Mouse (Mus musculus): ENCODE data around the gene Vps13d. TPM values are rescaled to one million over a fixed set of nuclear protein-coding genes. Genes with fewer than 3 reads are reported as not detected.

Gene Vps13d
- total RNA-seq, 4 experiments from 2014 or later = 76.7 to 88.3 (median 79.4) TPM

DNA sequence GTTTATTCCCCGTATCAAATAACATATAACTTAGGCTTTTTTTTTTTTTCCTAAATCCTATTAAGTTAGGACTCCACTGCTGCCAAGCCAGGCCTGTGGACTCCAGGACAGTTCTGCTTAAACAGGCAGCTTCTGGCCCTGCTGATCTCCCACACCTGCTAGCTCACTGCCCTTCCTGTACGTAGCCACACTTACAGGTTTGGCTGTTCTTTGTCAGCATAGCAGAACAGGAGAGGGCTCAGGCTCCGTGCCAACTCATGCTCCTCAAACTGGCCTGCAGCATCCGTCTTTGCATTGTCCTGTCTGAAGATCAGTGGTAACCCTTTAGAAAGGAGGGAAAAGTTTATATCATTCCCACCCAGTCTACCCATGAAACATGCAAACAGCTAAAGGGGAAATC is 108.3 kb downstream of the Vps13d start:
- no peak for DNase-seq (ENCODE audit: low spot score)

DNA sequence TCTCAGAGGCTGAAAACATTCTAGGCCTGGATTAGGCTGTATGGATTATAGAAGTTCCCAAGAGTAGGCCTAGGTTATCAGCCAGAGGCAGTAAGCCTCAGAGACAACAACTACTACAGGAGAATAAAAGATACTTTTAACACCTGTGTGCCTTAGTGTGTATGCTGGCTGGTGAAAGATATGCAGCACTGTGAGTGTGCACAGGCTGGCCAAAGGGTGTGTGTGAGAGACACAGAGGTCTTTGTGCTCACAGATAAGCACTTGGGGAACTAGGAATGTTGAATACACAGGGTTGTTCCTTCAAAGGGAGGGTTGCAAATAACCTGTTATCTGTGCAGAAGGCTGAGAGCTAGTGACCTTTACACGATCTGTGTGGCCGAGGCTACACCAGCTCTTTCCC is 115.5 kb downstream of the Vps13d start:
- no peak for DNase-seq (ENCODE audit: low spot score)

DNA sequence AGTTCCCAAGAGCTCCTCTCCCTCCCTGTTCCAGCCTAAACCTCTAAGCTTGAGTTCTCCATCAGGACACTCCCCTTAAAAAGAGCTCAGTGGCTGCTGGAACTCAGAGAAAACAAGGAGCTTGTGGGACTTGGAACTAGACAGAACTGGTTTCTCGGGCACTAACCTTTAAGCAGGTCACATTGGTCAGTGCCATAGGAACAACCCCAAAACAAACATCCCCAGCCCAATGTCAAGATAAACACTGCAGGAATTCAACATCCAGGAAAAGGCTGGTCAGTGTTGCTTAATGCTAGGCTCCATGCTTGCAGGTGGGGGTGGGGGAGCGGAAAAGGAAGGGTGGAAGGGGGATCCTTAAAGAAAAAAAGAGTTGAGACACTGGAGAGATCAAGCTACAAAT is 120.5 kb downstream of the Vps13d start:
- DNase-seq (ENCODE audit: low spot score) = no peak

- no peak for DNase-seq (ENCODE audit: low spot score)
Measured at GRCm38 (mm10) chr4:145073728-145074127, 121.1 kb downstream of the Vps13d start.

GRCm38 (mm10) chr4:145071942-145072341 is 122.9 kb downstream of the Vps13d start:
- DNase-seq (ENCODE audit: low spot score) = no peak

GRCm38 (mm10) chr4:145067019-145067680 is 127.7 kb downstream of the Vps13d start:
- no peak for DNase-seq (ENCODE audit: low spot score)

DNA sequence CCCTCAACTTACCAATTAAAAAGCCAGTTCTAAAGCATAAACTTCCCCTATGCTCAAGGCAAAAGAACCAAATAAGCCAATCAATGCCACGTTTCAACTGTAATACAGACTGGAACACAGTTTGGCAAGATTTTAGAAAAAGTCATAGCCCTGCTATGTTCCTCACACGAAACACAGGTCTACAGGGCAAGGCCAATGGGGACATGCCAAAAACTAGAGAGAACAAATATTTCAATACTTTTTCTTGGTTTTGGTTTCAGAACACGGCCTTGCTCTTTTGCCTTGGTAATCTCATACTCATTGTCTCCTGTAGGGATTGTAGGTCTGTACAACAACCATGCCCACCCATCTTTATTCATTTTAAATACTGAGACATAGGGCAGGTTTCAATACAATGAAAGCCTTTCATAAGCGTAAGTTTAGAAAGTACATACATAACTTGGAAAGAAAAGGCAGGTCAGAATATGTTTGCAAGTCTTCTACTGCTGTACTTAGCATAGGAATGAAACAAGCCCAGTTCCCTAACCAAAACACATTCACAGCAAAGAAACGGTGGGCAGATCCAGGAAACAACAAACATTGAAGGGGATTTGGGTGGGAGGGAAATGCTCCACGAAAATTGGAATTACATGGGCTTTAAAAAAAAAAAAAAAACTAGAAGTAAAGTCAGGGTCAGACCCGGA is 128.3 kb downstream of the Vps13d start:
- no peak for DNase-seq (ENCODE audit: low spot score)

DNA sequence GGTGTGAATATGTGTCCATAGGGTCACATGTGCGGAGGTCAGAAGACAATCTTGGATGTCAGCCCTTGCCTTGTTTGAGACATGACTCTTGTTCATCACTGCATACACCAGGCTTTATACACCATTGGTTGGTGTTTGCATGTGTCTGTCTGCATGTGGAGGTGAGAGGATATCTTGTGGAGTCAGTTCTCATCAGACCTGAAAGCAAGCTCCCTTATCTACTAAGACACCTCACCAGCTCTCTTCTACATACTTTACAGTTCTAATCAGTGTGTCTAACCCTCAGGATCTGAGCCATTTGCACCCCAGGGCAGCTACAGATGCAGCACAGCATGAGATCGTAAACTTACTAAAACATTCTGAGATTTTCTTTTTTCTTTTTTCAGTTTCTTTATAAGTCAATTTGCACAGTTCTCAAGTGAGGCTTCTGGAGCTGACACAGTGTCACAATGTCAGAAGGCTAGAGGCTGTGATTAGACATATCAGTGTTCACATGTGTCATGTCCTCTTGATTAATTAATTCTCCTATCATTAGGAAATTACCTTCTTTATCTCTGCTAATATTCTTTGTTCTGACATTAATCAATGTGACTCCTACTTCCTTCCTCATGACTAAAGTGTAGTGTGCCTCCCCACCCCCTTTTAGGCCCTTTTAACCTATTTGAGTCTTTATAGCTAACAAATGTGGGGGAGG is 135.9 kb downstream of the Vps13d start:
- no peak for DNase-seq (ENCODE audit: low spot score)

- no peak for DNase-seq (ENCODE audit: low spot score)
Measured at GRCm38 (mm10) chr4:145056346-145056745, 138.5 kb downstream of the Vps13d start.

- no peak for DNase-seq (ENCODE audit: low spot score)
Measured at GRCm38 (mm10) chr4:145055792-145056191, 139.0 kb downstream of the Vps13d start.

DNA sequence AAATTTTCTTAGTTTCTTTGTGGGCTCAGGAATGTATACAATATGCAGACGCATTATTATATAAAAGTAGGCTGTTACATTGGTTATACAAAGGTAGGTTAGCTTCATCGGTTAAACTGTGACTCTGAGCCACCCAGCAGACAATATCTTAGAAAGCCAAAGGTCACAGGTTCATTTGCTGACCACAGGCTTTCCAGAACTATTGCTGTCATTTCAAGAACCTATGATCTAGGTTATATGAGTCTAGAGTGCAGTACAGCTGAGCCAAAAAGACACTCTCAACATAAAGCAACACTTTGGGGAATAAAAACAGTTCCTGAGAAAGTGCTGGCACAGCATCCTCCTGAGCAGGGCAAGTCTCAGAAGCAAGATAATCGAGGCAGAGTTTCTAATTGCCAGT is 140.4 kb downstream of the Vps13d start:
- no peak for DNase-seq (ENCODE audit: low spot score)

DNA sequence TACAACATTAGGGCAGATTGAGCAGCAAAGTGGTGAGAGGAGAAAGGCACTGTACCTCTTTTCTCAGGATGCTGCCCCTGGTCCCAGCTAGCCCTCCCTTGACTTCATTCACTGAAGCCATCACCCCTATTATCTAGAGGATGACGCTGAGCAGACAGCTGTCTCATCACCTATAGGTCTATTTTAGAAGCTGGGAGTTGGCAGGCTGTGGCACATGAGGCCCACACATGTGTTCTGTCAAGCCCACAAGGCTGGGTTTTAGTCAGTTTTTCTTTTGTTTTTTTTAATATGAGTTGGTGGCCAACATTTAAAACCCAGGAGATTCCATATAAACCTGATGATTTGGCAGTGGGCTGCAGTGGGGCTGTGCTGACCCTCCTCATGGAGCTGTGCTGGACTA is 142.1 kb downstream of the Vps13d start:
- DNase-seq (ENCODE audit: low spot score) = no peak

DNA sequence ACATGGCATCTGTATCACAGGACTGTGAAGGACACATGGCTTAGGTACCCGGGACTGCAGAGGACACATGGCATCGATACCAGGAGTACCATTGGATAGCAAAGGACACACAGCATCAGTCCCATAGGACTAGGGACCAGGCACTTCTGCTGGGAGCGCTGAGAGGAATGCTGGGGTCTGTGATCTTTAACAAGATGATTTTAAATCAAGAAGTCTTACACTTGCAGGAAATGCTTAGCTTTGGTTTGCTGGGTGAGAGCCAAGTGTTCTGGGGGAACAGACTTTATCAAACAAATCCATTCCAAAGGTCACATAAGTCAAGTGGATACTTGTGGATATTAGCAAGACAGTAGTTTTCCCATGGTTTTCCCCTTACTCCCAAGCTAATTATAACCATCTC is 142.5 kb downstream of the Vps13d start:
- DNase-seq (ENCODE audit: low spot score) = no peak

- no peak for DNase-seq (ENCODE audit: low spot score)
Measured at GRCm38 (mm10) chr4:145051209-145051969, 143.4 kb downstream of the Vps13d start.

GRCm38 (mm10) chr4:145050518-145051208 is 144.1 kb downstream of the Vps13d start:
- DNase-seq (ENCODE audit: low spot score) = no peak

DNA sequence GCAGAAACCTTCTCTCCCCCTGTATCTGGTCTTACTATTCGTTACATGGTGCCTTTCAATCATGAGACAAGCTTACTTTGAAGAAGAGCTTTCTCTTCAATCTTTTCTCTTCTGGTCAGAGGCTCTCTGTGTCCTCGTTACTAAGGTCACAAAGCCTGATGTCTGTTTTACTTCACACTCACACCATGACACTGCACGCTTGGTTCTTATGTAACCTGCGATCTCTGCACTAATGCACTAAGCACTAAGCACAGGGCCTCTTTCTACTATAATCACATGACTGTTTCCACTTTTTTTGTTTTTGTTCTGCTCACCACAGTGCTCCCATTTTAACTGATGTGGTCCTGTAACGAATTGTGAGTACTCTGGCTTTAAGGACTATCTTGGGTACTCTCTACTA is 146.8 kb downstream of the Vps13d start:
- no peak for DNase-seq (ENCODE audit: low spot score)

DNA sequence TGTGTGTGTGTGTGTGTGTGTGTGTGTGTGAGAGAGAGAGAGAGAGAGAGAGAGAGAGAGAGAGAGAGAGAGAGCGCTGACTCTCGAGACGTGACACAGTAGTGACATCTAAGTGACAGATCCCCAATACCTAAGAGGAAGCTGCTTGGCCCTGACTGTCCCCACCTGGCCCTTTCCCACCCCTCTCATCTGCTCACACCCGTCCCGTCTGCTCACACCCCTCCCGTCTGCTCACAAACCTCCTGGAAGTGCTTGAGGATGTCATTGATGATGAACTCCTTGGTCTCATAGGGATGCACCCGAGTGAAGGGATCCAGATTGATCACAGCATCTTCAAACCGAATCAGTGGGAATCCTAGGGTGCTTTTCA is 148.8 kb downstream of the Vps13d start:
- no peak for DNase-seq (ENCODE audit: low spot score)

GRCm38 (mm10) chr4:145045312-145046031 is 149.3 kb downstream of the Vps13d start:
- no peak for DNase-seq (ENCODE audit: low spot score)

DNA sequence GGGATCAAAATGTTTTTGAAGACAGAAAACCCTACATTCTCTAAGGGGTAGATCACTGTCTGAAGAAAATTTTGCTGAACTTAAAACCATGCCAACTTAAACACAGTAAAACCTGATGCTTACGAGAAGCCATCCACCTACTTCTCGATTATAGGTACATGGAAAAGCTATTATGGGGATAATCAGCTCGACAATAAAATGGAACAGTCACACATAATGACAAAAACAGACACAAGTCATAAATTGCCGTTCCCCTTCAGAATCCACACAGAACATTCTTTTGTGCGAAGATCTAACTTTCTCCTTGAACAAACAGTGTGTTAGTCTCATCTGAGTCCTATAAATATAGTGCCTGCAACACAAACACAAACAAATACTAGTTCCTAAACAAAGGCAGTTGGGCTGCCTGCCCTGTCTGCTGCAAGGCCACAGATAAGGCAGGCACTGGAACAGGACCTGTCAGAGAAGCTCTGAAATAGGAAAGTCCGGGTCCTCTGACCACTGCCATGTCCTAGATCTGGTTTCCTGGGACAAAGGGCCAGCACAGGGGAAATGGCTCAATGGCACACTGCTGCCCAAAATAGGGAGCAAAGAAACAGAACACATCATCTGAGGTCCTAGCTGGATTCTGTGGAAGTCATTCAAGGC is 153.5 kb downstream of the Vps13d start:
- peak; percentile 80 for DNase-seq (ENCODE audit: low spot score)

DNA sequence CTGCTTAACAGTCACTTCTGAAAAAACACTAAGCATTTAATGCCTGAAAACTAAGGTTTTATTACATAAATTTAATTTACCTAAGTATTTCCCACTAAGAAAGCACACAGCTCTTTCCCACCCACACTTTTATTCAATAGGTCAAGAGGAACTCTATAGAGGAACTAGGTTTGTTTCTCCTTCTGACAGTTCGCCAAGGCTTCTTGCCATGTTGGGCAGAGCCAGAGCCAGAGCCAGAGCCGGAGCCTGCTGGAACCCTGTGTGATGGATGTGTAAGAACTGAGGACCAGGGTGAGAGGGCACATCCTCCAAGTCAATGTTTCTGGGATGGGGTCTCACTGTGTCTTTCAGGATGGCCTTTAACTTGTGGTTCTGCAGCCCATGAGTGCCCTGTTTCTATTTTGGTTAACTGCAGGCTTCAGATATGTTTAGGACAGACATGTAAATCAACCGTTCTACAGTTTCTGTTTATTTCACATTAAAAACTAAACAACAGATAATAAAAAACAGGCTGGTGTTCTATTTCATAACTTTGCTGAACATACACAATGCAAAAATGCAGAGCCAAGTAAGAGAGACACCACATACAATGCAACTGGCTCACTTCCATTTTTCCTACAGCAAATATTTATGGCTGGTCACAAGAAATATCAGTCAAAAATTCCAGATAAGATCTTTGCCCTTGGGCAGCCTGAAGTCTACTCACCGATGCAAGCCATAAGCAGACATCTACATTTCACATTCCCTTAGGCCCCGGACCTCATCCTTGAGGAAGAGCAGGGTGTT is 157.0 kb downstream of the Vps13d start:
- no peak for DNase-seq (ENCODE audit: low spot score)
